Mouse (Mus musculus) midbrain, embryonic 12.5 days (tissue): ENCODE data around the gene Tldc1. TPM values are rescaled to one million over a fixed set of nuclear protein-coding genes. Genes with fewer than 3 reads are reported as not detected.

Experiments
- ATAC-seq: fragments of 200-750 bp; cut with Nextera tagmentation; 2 replicates; pipeline ENCODE4 v1.8.0; 2017; ENCODE audit warnings: low read depth, moderate TSS enrichment, moderate library complexity; ENCODE audit not compliant: low FRiP score
- H3K27ac ChIP-seq: fragments of 300-500 bp; sonication (generic); replicated peaks from 2 replicates; pipeline ENCODE4 v1.5.1; 2016; ENCODE audit warnings: mild to moderate bottlenecking
- H3K27me3 ChIP-seq: fragments of 300-500 bp; sonication (generic); 2 replicates; pipeline ENCODE4 v1.6.1; 2016; ENCODE audit warnings: mild to moderate bottlenecking
- H3K36me3 ChIP-seq: fragments of 300-500 bp; sonication (generic); 2 replicates; pipeline ENCODE4 v1.6.1; 2016
- H3K4me1 ChIP-seq: fragments of 300-500 bp; sonication (generic); 2 replicates; pipeline ENCODE4 v1.6.1; 2016
- H3K4me2 ChIP-seq: fragments of 300-500 bp; sonication (generic); replicated peaks from 2 replicates; pipeline ENCODE4 v1.6.1; 2016; ENCODE audit warnings: mild to moderate bottlenecking, moderate library complexity
- H3K4me3 ChIP-seq: fragments of 300-500 bp; sonication (generic); 2 replicates; pipeline ENCODE4 v1.5.1; 2016; ENCODE audit warnings: mild to moderate bottlenecking
- H3K9ac ChIP-seq: fragments of 300-500 bp; sonication (generic); replicated peaks from 2 replicates; pipeline ENCODE4 v1.6.1; 2016; ENCODE audit warnings: mild to moderate bottlenecking, moderate library complexity
- H3K9me3 ChIP-seq: fragments of 300-500 bp; sonication (generic); 2 replicates; pipeline ENCODE4 v1.6.1; 2016; ENCODE audit warnings: mild to moderate bottlenecking
- WGBS: fragments of 180-500 bp; shearing (Covaris S2); methylation state at CpG from one replicate; pipeline ENCODE4 v1.1.7; 2016; 5-methylcytosine and 5-hydroxymethylcytosine counted together
- polyA plus RNA-seq: library from polyadenylated mRNA; unstranded; fragments of >200 nt; fragmentation: Nextera tagmentation; extraction: Ambion mirVana; gene quantifications from 2 replicates; pipeline ENCODE4 v1.2.1, GENCODE M21; 2016

The Tldc1 gene
- polyA plus RNA-seq, 1 experiment from 2014 or later: 10.3 TPM

DNA sequence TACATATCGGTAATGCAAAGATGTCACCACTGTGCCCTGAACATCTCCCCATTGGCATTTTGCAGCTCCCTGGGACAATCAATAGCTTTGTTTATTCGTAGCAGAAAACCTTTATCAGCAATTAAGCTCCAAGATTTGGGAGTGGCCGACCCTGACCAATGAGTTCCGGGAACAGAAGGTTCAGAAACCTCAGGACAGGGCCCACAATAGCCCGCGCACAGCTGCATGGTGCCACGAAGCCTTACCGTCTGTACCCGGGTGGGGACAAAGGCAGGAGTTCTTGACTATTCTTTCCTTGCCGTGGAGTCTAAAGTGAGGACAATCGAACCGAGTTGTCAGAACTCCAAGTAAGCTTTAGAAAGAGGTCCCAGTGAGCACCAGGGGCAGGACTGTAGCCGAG, 46.1 kb downstream of the Tldc1 start:
- Histone ChIP-seq H3K36me3 (no peaks in the 10 kb centered on the region), H3K9ac (no peak overlapping the region), H3K27ac (no peak overlapping the region), H3K27me3 (peaks cover 15% of the 10 kb centered on the region), H3K4me1 (no peaks in the 10 kb centered on the region), H3K4me2 (no peak overlapping the region), H3K9me3 (no peaks in the 10 kb centered on the region), H3K4me3 (no peak overlapping the region)
- ATAC-seq: no peak
- WGBS: 73% methylated on average over 13 of the region's 13 CpGs

DNA sequence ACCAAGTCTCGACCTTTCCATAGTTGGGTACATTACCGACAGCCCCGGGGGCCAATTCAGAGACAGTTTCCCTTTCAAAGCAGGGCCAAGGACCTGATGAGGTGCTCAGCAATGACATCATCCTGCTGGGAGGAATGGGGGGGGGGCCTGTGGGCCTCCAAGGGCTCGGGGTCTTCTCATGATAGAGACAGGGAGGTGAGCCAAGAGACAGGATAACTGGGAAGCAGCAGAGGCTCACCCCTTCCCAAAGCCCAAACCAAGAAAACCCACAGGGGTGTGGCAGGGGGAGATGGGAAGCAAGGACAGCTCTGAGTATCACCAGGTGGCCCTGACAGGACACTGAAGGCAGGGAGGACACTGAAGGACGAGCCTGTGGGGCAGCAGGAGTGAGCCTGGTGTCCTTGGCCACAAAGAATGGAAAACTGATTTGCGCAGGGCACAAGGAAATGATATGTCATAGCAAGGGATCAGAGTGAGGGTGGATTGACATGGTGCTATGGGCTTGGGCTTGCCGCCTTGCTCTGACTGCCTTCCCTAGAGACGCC, 49.8 kb downstream of the Tldc1 start:
- Histone ChIP-seq H3K9ac (no peak overlapping the region), H3K36me3 (no peaks in the 10 kb centered on the region), H3K9me3 (no peaks in the 10 kb centered on the region), H3K27me3 (peaks cover 16% of the 10 kb centered on the region), H3K4me1 (no peaks in the 10 kb centered on the region), H3K4me2 (no peak overlapping the region), H3K27ac (no peak overlapping the region), H3K4me3 (no peak overlapping the region)
- 88% methylated on average over 8 of the region's 8 CpGs for WGBS
- ATAC-seq: no peak

DNA sequence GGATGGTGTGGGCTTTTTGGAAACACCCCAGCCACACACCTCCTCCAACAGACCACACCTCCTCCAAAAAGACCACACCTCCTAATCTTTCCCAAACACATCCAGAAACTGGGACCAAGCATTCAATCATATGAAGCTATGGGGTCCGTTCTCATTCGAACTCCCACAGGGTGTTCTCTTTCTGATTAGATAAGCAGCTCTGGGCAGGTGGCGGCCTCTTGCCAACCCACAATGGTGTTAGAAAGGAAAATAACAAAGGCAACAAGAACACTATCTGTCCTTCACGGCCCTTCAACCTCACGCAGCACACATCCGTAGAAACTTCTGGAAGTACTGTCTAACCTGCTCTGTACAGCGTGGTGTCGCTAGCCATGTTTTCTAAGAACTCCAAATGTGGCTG, 51.1 kb downstream of the Tldc1 start:
- Histone ChIP-seq H3K9ac (no peak overlapping the region), H3K36me3 (no peaks in the 10 kb centered on the region), H3K9me3 (no peaks in the 10 kb centered on the region), H3K27me3 (peaks cover 22% of the 10 kb centered on the region), H3K4me1 (no peaks in the 10 kb centered on the region), H3K4me3 (no peak overlapping the region), H3K4me2 (no peak overlapping the region), H3K27ac (no peak overlapping the region)
- WGBS: 92% methylated on average over 8 of the region's 8 CpGs
- no peak for ATAC-seq

DNA sequence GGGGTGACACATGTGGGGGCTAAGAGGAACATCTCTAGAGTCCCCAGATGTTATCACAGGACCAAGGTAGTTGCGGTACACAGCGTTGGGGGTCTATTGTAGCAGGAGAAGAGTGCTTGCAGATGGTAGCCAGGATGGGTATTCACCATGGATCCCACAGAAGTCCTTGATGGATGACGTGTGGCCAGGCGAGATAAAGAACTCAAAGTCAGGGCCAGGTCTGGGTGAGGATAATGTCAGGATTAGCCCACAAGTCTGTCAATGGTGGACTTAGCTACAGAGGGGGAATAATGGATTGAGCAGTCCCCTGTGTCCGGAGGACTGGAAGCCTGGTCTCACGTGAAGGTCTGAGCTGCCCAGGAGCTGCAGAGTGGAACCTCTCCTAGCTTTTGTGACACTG, 53.6 kb downstream of the Tldc1 start:
- H3K4me1 ChIP-seq: no peaks in the 10 kb centered on the region
- no peak overlapping the region for H3K4me3 ChIP-seq
- H3K4me2 ChIP-seq: no peak overlapping the region
- H3K36me3 ChIP-seq: no peaks in the 10 kb centered on the region
- H3K27me3 ChIP-seq: peaks cover 12% of the 10 kb centered on the region; the same call in 1 of the 2 replicates
- H3K27ac ChIP-seq: no peak overlapping the region
- no peak overlapping the region for H3K9ac ChIP-seq
- no peak for ATAC-seq
- H3K9me3 ChIP-seq: no peaks in the 10 kb centered on the region
- 78% methylated on average over 6 of the region's 6 CpGs for WGBS

GRCm38 (mm10) chr8:119723676-119724075, 54.5 kb downstream of the Tldc1 start:
- Histone ChIP-seq H3K4me2 (no peak overlapping the region), H3K4me1 (no peaks in the 10 kb centered on the region), H3K9ac (no peak overlapping the region), H3K27me3 (peaks cover 16% of the 10 kb centered on the region; the same call in 1 of the 2 replicates), H3K4me3 (no peak overlapping the region), H3K9me3 (no peaks in the 10 kb centered on the region), H3K27ac (no peak overlapping the region), H3K36me3 (no peaks in the 10 kb centered on the region)
- 82% methylated on average over 4 of the region's 4 CpGs for WGBS
- no peak for ATAC-seq

- 50% methylated on average over 6 of the region's 6 CpGs for WGBS
- H3K4me2 ChIP-seq: no peak overlapping the region
- peaks cover 17% of the 10 kb centered on the region; the same call in 1 of the 2 replicates for H3K27me3 ChIP-seq
- no peaks in the 10 kb centered on the region for H3K9me3 ChIP-seq
- no peak for ATAC-seq
- no peaks in the 10 kb centered on the region for H3K4me1 ChIP-seq
- H3K9ac ChIP-seq: no peak overlapping the region
- no peak overlapping the region for H3K4me3 ChIP-seq
- H3K36me3 ChIP-seq: no peaks in the 10 kb centered on the region
- no peak overlapping the region for H3K27ac ChIP-seq
Measured at GRCm38 (mm10) chr8:119722348-119722747, 55.9 kb downstream of the Tldc1 start.

DNA sequence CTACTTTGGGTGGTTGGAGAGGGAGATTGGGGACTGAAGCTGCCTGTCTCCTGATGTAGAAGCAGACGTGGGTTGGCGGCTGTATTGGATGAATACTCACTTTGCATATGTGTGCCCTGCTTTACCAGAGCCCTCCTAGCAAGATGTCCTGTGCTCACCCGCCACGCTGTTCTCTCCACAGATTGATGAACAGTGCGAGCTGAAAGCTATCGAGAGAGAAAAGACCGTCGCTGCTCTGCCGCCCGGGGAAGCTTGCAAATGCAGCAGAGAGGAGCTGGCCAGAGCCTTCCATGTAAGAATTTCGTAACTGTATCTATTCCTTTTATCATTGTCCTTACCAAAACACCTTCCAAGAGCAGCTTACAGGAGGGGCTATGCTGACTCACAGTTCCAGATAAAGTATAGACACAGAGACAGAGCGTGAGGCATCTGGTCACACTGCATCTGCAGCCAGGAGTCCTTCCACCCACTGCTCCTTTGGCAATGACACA, 59.2 kb downstream of the Tldc1 start:
- no peak for ATAC-seq
- H3K4me2 ChIP-seq: no peak overlapping the region
- no peak overlapping the region for H3K4me3 ChIP-seq
- peaks cover 11% of the 10 kb centered on the region; the same call in 1 of the 2 replicates for H3K27me3 ChIP-seq
- no peaks in the 10 kb centered on the region for H3K36me3 ChIP-seq
- H3K9ac ChIP-seq: no peak overlapping the region
- WGBS: 67% methylated on average over 12 of the region's 12 CpGs
- no peaks in the 10 kb centered on the region for H3K4me1 ChIP-seq
- no peak overlapping the region for H3K27ac ChIP-seq
- H3K9me3 ChIP-seq: no peaks in the 10 kb centered on the region

DNA sequence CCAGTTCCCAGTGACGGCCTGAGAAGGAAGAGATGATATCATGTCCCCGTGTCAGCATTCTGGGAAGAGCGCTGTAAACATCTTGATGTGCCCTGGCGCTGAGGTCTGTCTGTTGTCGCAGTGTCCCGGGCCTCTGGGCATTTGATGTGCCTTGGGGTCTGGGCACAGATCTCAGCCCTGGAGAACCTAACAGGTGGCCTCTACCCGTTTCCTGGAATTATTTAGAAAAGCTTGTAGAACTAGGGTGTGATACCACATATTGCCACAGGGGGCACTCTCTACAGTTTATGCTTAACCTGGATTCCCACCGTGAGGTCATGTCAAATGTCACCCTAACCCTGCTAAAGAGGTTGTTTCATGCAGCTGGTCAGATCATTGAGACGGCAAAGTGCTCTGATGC, 60.5 kb downstream of the Tldc1 start:
- Histone ChIP-seq H3K27me3 (peaks cover 13% of the 10 kb centered on the region; the same call in 1 of the 2 replicates), H3K4me3 (no peak overlapping the region), H3K27ac (no peak overlapping the region), H3K36me3 (no peaks in the 10 kb centered on the region), H3K9ac (no peak overlapping the region), H3K9me3 (no peaks in the 10 kb centered on the region), H3K4me1 (no peaks in the 10 kb centered on the region), H3K4me2 (no peak overlapping the region)
- 60% methylated on average over 9 of the region's 9 CpGs for WGBS
- ATAC-seq: no peak

DNA sequence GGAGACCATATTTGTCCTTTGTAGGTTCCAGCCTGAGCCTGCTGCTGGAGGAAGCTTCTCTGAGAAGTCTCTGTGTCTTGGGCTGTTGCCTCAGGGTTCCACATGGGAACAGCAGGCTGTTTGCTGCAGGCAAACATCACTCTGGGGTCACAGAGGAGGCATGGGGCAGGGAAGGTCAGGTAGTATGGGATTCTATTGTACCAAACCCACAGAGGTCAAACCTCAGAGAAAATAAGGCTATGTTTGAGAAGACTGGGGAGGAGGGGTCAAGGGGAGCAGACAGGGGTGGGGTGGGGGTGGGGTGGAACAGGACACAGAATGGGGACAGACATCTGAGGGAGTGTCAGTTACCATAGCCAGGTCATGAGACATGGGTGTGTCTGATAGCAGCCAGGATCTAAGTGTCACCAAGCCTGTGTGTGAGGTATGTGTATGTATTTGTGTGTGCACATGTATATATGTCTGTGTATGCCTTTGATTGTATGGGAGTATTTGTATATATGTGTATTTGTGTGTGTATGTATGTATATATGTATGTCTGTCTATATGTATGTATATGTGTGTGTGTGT, 61.4 kb downstream of the Tldc1 start:
- no peaks in the 10 kb centered on the region for H3K36me3 ChIP-seq
- peaks cover 10% of the 10 kb centered on the region; the same call in 1 of the 2 replicates for H3K27me3 ChIP-seq
- H3K27ac ChIP-seq: no peak overlapping the region
- no peak overlapping the region for H3K4me2 ChIP-seq
- no peak overlapping the region for H3K4me3 ChIP-seq
- no peak overlapping the region for H3K9ac ChIP-seq
- H3K4me1 ChIP-seq: no peaks in the 10 kb centered on the region
- no peak for ATAC-seq
- H3K9me3 ChIP-seq: no peaks in the 10 kb centered on the region

DNA sequence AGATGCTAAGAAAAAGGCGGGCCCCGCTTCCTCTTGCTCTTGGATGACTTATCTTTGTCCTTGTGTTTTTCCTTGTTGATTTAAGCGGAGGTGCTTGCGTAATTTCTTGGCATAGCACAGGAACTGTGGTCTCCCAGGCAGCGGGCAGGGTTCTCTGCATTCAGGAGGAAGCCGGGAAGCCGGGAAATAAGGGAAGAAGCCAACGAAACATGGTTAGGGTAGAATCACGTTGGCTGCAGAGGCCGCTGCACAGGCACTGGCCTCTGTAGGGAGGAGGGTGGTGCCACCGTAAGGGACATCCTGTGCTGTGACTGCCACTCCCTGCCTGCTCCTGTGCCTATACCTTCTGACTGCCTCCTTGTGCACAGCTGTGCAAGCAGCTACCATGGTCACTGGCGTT, 63.0 kb downstream of the Tldc1 start:
- Histone ChIP-seq H3K4me1 (no peaks in the 10 kb centered on the region), H3K9me3 (no peaks in the 10 kb centered on the region), H3K4me2 (no peak overlapping the region), H3K4me3 (no peak overlapping the region), H3K27me3 (peaks cover 10% of the 10 kb centered on the region; the same call in 1 of the 2 replicates), H3K36me3 (no peaks in the 10 kb centered on the region), H3K9ac (no peak overlapping the region), H3K27ac (no peak overlapping the region)
- WGBS: 81% methylated on average over 12 of the region's 12 CpGs
- no peak for ATAC-seq

- H3K9me3 ChIP-seq: no peaks in the 10 kb centered on the region
- no peak overlapping the region for H3K4me2 ChIP-seq
- 73% methylated on average over 5 of the region's 5 CpGs for WGBS
- H3K36me3 ChIP-seq: no peaks in the 10 kb centered on the region
- H3K4me3 ChIP-seq: no peak overlapping the region
- no peak for ATAC-seq
- 0 out of 2 replicates have a peak, but pooled peaks cover 5% of the 10 kb centered on the region for H3K27me3 ChIP-seq
- no peaks in the 10 kb centered on the region for H3K4me1 ChIP-seq
- H3K27ac ChIP-seq: no peak overlapping the region
- H3K9ac ChIP-seq: no peak overlapping the region
Measured at GRCm38 (mm10) chr8:119713421-119713820, 64.8 kb downstream of the Tldc1 start.

DNA sequence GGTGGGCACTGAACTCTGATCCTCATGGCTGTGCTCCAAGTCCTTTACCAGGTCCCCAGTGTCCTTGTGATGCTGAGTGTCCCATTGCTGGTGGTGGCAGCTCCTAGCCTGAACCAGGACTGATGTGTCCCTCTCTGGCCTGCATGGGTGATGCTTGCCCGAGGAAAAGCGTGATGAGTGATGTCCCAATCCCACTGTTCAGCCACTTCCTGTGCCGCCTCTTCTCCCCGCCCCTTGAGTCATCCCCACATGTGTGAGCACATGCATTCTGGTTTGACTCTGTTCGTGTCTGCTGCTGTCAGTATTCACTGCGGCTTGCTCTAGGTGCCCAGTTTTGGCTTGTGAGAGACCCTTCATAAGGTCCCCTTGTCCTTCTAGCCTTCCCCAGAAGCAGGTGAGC, 66.0 kb downstream of the Tldc1 start:
- WGBS: 85% methylated on average over 6 of the region's 6 CpGs
- H3K27ac ChIP-seq: no peak overlapping the region
- H3K4me1 ChIP-seq: no peaks in the 10 kb centered on the region
- no peak for ATAC-seq
- no peak overlapping the region for H3K4me3 ChIP-seq
- no peaks in the 10 kb centered on the region for H3K36me3 ChIP-seq
- no peak overlapping the region for H3K4me2 ChIP-seq
- H3K9me3 ChIP-seq: no peaks in the 10 kb centered on the region
- 0 out of 2 replicates have a peak, but pooled peaks cover 5% of the 10 kb centered on the region for H3K27me3 ChIP-seq
- no peak overlapping the region for H3K9ac ChIP-seq
